Mouse (Mus musculus) cerebellum, adult 2 months (tissue): ENCODE data around the gene Zfp3. TPM values are rescaled to one million over a fixed set of nuclear protein-coding genes. Genes with fewer than 3 reads are reported as not detected.

Source experiments
- DNase-seq, 2 experiments: peaks; one replicate each; pipeline ENCODE4 v3.0.0; 2021
- H3K27ac ChIP-seq: fragments of 200-500 bp; 2 replicates; pipeline ENCODE4 v1.5.1; 2012; ENCODE audit warnings: low read length, control low read depth, inconsistent platforms; ENCODE audit not compliant: insufficient read depth
- H3K27me3 ChIP-seq: fragments of 200-500 bp; 2 replicates; pipeline ENCODE4 v1.6.1; 2012; ENCODE audit warnings: inconsistent platforms, mild to moderate bottlenecking, low read length, moderate library complexity; ENCODE audit not compliant: control insufficient read depth, insufficient read depth
- H3K4me1 ChIP-seq: fragments of 200-500 bp; 2 replicates; pipeline ENCODE4 v1.6.1; 2011; ENCODE audit warnings: low read length; ENCODE audit not compliant: control insufficient read depth, insufficient read depth
- H3K4me3 ChIP-seq: fragments of 200-500 bp; replicated peaks from 2 replicates; pipeline ENCODE3; 2011; ENCODE audit warnings: mild to moderate bottlenecking, low read depth, low read length, control low read depth; ENCODE audit not compliant: insufficient read depth
- CTCF ChIP-seq: fragments of 200-500 bp; IDR thresholded peaks from 2 replicates; pipeline ENCODE4 v1.5.1; 2011; ENCODE audit warnings: low read depth, mild to moderate bottlenecking, control low read depth, low read length, moderate library complexity, borderline replicate concordance; ENCODE audit not compliant: insufficient read depth
- POLR2A ChIP-seq: fragments of 200-500 bp; IDR thresholded peaks from 2 replicates; pipeline ENCODE4 v1.6.1; 2011; ENCODE audit warnings: low read length, control low read depth, borderline replicate concordance; ENCODE audit not compliant: insufficient read depth
- WGBS: fragments of 180-500 bp; shearing (Covaris S2); methylation state at CpG from one replicate; pipeline ENCODE4 v1.1.7; 2018; 5-methylcytosine and 5-hydroxymethylcytosine counted together
- polyA plus RNA-seq: library from polyadenylated mRNA; depleted of rRNA; stranded (reverse); fragments of >200 nt; gene quantifications from 2 replicates; pipeline ENCODE4 v1.2.3, GENCODE M21; 2012

The Zfp3 gene
- polyA plus RNA-seq, 1 experiment: 11.1 TPM

DNA sequence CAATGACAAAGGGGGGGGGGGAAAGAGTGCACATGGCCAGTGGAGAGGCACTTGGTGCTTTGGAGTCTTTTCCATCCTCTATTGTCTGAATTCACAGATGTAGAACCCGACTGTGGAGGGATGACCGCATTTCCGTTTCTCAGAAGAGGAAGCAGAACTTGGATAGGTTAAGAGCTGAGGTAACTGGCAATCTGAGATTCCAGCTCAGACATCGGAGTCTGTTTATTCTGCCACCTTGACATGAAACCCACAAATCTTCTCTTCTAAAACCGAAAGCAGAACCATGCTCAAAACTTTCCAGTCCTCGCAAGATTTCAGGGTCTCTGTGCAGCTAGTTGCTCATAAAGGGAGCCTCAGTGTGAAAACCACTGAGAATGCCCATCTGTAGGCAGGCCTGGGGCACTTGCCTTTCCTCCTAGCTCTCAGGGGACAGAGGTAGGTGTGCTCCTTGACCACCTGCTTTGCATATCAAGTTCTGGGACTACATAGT, 39.7 kb downstream of the Zfp3 start:
- Histone ChIP-seq H3K4me1 (no peaks in the 10 kb centered on the region), H3K27ac (no peak overlapping the region), H3K4me3 (no peak overlapping the region), H3K27me3 (no peaks in the 10 kb centered on the region)
- WGBS: 83% methylated on average over 6 of the region's 6 CpGs
- no peak for DNase-seq
- no peak for TF ChIP-seq POLR2A

DNA sequence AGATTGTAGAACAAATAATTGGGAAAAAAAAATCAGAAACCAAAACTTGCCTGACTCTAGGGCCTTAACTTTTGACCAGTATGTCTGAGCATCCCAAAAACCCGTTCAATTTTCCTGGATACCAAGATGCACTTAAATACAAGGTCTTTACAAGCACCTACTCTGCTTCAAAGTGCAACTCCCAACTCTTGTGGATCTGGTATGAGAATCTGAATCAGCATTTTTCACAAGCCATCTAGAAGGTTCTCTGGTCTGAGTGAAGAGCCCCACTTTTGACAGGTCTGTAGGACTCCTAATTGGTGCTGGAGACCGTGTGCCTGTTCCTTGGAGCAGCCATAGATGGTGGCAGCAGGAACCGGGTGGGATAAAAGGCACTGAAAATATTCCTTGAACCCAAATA, 40.4 kb downstream of the Zfp3 start:
- no peak for TF ChIP-seq POLR2A
- no peak for TF ChIP-seq CTCF
- WGBS: 83% methylated on average over 3 of the region's 3 CpGs

DNA sequence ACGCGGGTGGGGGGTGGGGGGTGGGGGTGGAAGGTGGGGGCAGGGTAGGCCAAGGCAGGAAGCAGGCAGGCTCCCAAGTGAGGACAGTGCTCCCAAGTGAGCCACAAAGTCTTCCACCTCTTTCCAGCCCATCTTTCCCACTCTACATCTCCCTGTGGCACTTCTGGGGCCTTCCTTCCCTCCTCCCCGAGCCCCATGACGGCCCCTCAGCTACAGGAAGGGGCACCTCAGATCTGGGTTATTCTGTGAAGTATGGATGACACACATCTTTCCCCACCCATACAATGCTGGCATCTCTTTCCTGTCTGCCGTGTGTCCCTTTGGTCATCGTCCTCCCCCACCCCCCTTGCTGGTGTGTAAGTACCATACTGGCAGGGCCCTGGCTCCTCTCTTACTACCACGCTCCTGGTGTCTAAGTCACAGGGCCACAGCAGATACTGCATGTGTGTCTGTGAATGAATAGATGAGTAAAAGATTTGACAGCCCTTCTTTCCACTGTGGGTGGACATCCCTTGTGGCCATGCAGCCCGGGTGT, 41.7 kb downstream of the Zfp3 start:
- 86% methylated on average over 8 of the region's 8 CpGs for WGBS
- no peak overlapping the region for H3K27ac ChIP-seq
- TF ChIP-seq POLR2A: no peak
- no peak for TF ChIP-seq CTCF
- H3K4me1 ChIP-seq: no peaks in the 10 kb centered on the region
- no peak for DNase-seq
- H3K27me3 ChIP-seq: no peaks in the 10 kb centered on the region
- H3K4me3 ChIP-seq: no peak overlapping the region

More for the DNA sequence above, 40.4 kb downstream of the Zfp3 start:
- DNase-seq: no peak
- no peaks in the 10 kb centered on the region for H3K27me3 ChIP-seq
- H3K27ac ChIP-seq: no peak overlapping the region
- H3K4me1 ChIP-seq: no peaks in the 10 kb centered on the region
- no peak overlapping the region for H3K4me3 ChIP-seq

DNA sequence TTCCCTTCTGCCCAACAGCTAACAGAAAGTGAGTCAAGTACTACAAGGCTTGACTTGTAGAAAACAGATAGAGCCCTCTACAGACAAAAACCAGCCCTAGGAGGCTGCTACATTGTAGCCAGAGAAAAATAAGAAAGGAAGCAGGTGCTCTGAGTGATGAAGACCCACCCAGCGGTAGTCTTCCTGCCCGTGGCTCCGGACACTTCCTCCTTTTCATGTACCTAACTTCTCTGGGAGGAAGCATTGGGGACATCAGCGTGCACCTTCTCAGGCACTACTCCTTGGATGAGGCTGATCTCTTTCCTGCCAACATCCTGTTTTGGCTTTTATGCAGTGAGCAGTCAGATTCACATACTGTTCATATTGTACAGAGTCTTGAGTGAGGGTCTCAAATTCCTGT, 42.7 kb downstream of the Zfp3 start:
- peaks cover 2% of the 10 kb centered on the region; the same call in 1 of the 2 replicates for H3K4me1 ChIP-seq
- no peak for DNase-seq
- 87% methylated on average over 4 of the region's 4 CpGs for WGBS
- no peak overlapping the region for H3K27ac ChIP-seq
- H3K27me3 ChIP-seq: no peaks in the 10 kb centered on the region
- TF ChIP-seq CTCF: no peak
- TF ChIP-seq POLR2A: no peak
- H3K4me3 ChIP-seq: no peak overlapping the region

DNA sequence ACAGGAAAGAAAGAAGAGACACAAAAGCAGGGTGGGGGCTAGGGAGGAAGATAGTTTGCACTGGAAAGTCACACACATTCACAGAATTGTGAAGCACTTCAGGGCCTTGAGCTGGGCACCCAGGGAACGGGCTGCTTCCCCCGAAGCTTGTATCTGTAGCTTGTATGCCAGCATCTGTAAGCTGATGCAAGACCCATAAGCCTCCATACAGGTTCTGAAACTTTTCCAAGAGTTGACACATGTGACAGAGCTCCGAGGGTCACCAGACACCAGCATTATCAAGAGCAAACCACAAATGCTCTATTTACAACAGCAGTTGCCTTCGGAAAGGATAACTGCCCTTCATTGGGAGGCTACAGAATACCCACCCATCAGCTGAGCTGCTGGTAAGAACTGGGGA, 43.6 kb downstream of the Zfp3 start:
- no peak for TF ChIP-seq POLR2A
- TF ChIP-seq CTCF: no peak
- H3K27ac ChIP-seq: no peak overlapping the region
- no peak for DNase-seq
- H3K4me3 ChIP-seq: no peak overlapping the region
- no peaks in the 10 kb centered on the region for H3K27me3 ChIP-seq
- peaks cover 2% of the 10 kb centered on the region; the same call in 1 of the 2 replicates for H3K4me1 ChIP-seq
- WGBS: 85% methylated on average over 4 of the region's 4 CpGs

DNA sequence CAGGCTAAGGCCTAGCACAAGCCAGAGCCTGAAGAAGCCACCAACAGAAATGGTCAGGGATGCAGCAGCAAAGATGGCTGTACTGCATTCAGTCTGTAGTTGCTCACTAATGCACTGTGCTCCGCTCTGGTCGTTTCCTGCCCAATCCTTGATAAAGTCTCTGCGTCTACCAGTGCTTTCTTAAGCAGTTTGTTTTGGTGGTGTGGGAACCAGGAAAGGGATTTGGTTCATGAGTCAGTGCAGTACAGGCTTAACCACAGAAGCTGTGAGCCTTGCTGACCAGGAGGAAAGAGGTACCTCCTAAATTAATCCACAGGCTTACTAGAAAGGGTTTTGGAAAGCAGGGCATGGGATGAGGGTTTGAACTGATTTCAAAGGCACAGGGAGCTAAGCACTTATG, 44.1 kb downstream of the Zfp3 start:
- Histone ChIP-seq H3K27ac (no peak overlapping the region), H3K4me1 (peaks cover 2% of the 10 kb centered on the region; the same call in 1 of the 2 replicates), H3K27me3 (no peaks in the 10 kb centered on the region), H3K4me3 (no peak overlapping the region)
- 79% methylated on average over 3 of the region's 3 CpGs for WGBS
- TF ChIP-seq POLR2A (no peak), CTCF (no peak)
- no peak for DNase-seq

DNA sequence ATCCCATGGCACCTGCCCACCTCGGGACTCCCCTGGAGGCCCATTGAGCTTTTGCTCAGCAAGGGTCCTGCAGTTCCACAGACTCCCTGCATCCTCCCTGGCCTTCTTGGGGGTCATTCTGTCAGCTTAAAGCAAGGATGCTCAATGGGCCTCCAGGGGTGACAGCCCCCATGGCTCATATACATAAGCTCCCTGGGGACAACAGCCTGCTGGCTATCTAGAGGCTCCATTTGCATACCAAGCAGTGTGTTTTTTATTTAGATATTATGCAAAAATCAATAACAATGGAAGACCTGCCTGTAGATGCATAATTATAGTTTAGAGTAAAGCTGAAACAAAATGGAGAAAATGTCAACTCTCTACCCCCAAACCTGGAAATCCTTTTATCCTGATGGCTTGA, 45.0 kb downstream of the Zfp3 start:
- WGBS: 21% methylated on average over 1 of the region's 1 CpGs
- no peak overlapping the region for H3K27ac ChIP-seq
- H3K4me3 ChIP-seq: no peak overlapping the region
- TF ChIP-seq POLR2A (no peak), CTCF (no peak)
- peaks cover 2% of the 10 kb centered on the region; the same call in 1 of the 2 replicates for H3K4me1 ChIP-seq
- no peak for DNase-seq
- no peaks in the 10 kb centered on the region for H3K27me3 ChIP-seq

DNA sequence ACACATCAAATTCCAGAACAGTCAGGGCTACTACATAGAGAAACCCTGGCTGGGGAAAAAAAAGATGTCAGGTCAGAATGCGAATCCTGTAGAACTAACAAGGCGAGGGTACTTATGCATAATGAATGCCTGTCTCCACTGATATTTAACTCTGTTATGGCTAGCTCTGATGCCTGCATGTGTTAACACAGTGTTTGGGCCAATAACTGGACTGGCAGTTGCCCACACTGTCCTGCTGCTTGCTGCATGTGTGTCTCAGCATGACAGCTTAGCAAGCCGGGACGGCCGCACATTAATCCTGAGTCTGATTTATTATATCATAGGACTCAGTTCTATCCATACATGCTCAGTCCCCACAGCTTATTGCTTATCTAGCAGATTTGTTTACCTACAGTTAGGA, 47.0 kb downstream of the Zfp3 start:
- no peak for DNase-seq
- no peak overlapping the region for H3K4me3 ChIP-seq
- TF ChIP-seq CTCF (no peak), POLR2A (no peak)
- H3K27ac ChIP-seq: no peak overlapping the region
- WGBS: 46% methylated on average over 5 of the region's 5 CpGs
- H3K4me1 ChIP-seq: peaks cover 2% of the 10 kb centered on the region; the same call in 1 of the 2 replicates
- H3K27me3 ChIP-seq: no peaks in the 10 kb centered on the region
